Mouse (Mus musculus) brain, embryonic 18.5 days (tissue): ENCODE data around the gene Slc4a4.

ENCODE experiments used
- DNase-seq: peaks from one replicate; pipeline ENCODE4 v3.0.0-alpha.2; 2012; ENCODE audit warnings: low read depth, low spot score

Slc4a4 gene

GRCm38 (mm10) chr5:89149436-89150040 is 262.9 kb downstream of the Slc4a4 start:
- no peak for DNase-seq

- no peak for DNase-seq
Observed at GRCm38 (mm10) chr5:89151076-89151475, 264.5 kb downstream of the Slc4a4 start.

- no peak for DNase-seq
Observed at GRCm38 (mm10) chr5:89171025-89171718, 284.6 kb downstream of the Slc4a4 start.

GRCm38 (mm10) chr5:89190063-89190462 is 303.4 kb downstream of the Slc4a4 start:
- DNase-seq = no peak

- no peak for DNase-seq
Observed at GRCm38 (mm10) chr5:89194654-89195053, 308.0 kb downstream of the Slc4a4 start.

GRCm38 (mm10) chr5:89198501-89198900 is 311.9 kb downstream of the Slc4a4 start:
- no peak for DNase-seq

- DNase-seq = no peak
Observed at GRCm38 (mm10) chr5:89209973-89210703, 323.5 kb downstream of the Slc4a4 start.

GRCm38 (mm10) chr5:89211057-89211456 is 324.4 kb downstream of the Slc4a4 start:
- no peak for DNase-seq

- DNase-seq = no peak
Observed at GRCm38 (mm10) chr5:89218222-89218621, 331.6 kb downstream of the Slc4a4 start.

- DNase-seq = no peak
Observed at GRCm38 (mm10) chr5:89218709-89219108, 332.1 kb downstream of the Slc4a4 start.

- no peak for DNase-seq
Observed at GRCm38 (mm10) chr5:89221658-89222057, 335.0 kb downstream of the Slc4a4 start.

- no peak for DNase-seq
Observed at GRCm38 (mm10) chr5:89223061-89223740, 336.6 kb downstream of the Slc4a4 start.

- DNase-seq = no peak
Observed at GRCm38 (mm10) chr5:89223744-89224368, 337.2 kb downstream of the Slc4a4 start.

GRCm38 (mm10) chr5:89227948-89228347 is 341.3 kb downstream of the Slc4a4 start:
- DNase-seq = no peak

- DNase-seq = no peak
Observed at GRCm38 (mm10) chr5:89229606-89230005, 343.0 kb downstream of the Slc4a4 start.

- no peak for DNase-seq
Observed at GRCm38 (mm10) chr5:89232313-89232712, 345.7 kb downstream of the Slc4a4 start.

GRCm38 (mm10) chr5:89251806-89252205 is 365.2 kb downstream of the Slc4a4 start:
- no peak for DNase-seq

GRCm38 (mm10) chr5:89259804-89260492 is 373.3 kb downstream of the Slc4a4 start:
- DNase-seq = no peak

GRCm38 (mm10) chr5:89277049-89277448 is 390.4 kb downstream of the Slc4a4 start:
- no peak for DNase-seq

GRCm38 (mm10) chr5:89277616-89278015 is 391.0 kb downstream of the Slc4a4 start:
- no peak for DNase-seq

GRCm38 (mm10) chr5:89278309-89278708 is 391.7 kb downstream of the Slc4a4 start:
- no peak for DNase-seq
